Mouse (Mus musculus) brain, embryonic 14.5 days (tissue): ENCODE results near the gene Ctdspl. TPM values are rescaled to one million over a fixed set of nuclear protein-coding genes. Genes with fewer than 3 reads are reported as not detected.
A peak's percentile ranks its signal among the peaks of the same experiment; 100 is the strongest.

ENCODE experiments used
- DNase-seq: peaks from one replicate; pipeline ENCODE4 v3.0.0-alpha.2; 2011; ENCODE audit warnings: low read depth
- CTCF ChIP-seq: fragments of 200-500 bp; IDR thresholded peaks from 2 replicates; pipeline ENCODE4 v1.5.1; 2012; ENCODE audit warnings: inconsistent platforms, mild to moderate bottlenecking, moderate library complexity, borderline replicate concordance; ENCODE audit not compliant: insufficient read depth, insufficient read length; ENCODE audit errors: extremely low read depth
- POLR2A ChIP-seq: fragments of 200-500 bp; IDR thresholded peaks from 2 replicates; pipeline ENCODE4 v1.6.1; 2012; ENCODE audit warnings: mild to moderate bottlenecking, inconsistent platforms, borderline replicate concordance; ENCODE audit not compliant: poor library complexity, insufficient read depth, insufficient read length, severe bottlenecking; ENCODE audit errors: extremely low read depth
- polyA plus RNA-seq: library from polyadenylated mRNA; depleted of rRNA; stranded (reverse); fragments of >200 nt; gene quantifications from 2 replicates; pipeline ENCODE4 v1.2.3, GENCODE M21; 2012

Ctdspl gene
- polyA plus RNA-seq, 1 experiment: 16.0 TPM

- DNase-seq: no peak
- no peak for TF ChIP-seq CTCF
- TF ChIP-seq POLR2A: no peak
Observed at GRCm38 (mm10) chr9:119016785-119017507, 90.7 kb downstream of the Ctdspl start.

DNA sequence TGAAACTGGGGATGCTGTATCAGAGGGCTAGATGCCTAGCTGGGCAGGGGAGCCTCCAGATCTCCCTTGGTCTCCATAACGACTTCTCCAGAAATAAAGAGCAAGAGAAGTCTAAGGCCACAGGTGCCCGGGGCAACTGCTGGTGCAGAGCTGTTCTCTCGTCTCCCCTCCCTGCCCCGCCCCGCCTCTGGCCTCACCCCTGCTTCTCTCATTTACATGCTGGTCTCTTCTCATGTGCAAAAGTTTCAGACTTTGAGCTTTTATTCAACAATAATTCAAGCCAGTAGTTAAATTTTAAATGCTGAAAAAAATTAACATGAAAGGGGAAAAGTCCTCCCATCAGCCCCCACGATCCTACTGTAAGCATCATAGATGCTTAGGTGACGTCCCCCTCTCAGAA lies 95.5 kb downstream of the Ctdspl start:
- TF ChIP-seq CTCF: no peak
- TF ChIP-seq POLR2A: no peak
- DNase-seq: no peak

DNA sequence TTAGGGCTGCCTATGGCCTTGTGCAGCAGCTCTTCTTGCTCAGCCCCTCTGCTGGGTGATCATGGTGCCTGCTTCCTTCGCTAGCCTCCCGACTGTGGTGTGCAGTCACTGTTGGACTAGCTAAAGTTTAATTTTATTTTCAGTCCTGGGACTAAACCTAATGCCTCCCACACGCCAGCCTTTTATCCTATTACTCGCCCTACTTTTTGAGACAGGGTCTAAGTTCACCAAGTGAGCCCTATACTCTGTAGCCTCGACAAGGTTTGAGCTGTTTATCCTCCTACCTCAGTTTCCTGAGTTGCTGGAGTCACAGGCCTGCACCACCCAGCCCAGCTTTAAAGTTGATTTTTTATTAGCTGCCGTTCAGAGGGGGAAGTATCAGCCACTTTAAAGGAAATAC lies 99.0 kb downstream of the Ctdspl start:
- TF ChIP-seq CTCF (no peak), POLR2A (no peak)

DNA sequence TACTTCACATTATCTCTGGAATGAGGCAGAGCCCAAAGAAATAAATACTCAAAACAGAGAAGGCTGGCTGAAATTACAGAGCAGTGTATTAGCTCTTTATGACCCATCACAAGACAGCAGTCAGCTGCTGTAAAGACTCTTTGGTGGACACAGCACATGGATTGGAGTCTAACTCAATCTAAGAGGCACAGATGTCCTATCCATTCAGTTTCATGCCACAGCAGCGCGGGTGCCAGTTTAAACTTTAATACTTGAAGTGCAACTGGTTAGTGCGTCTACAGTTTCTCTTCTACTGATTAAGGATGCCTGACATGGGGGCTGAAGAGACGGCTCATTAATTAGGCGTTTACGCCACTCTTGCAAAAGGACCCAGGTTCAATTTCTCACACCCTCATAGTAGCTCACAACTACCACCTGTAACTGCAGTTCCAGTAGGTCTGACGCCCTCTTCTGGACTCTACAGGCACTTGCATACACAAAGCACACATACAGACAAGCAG lies 99.6 kb downstream of the Ctdspl start:
- TF ChIP-seq CTCF: no peak
- no peak for TF ChIP-seq POLR2A
- DNase-seq: no peak

More for the DNA sequence above, 99.0 kb downstream of the Ctdspl start:
- DNase-seq: no peak

- DNase-seq: no peak
- TF ChIP-seq CTCF (no peak), POLR2A (no peak)
Observed at GRCm38 (mm10) chr9:119027337-119027736, 101.1 kb downstream of the Ctdspl start.

- TF ChIP-seq CTCF (no peak), POLR2A (no peak)
- DNase-seq: no peak
Observed at GRCm38 (mm10) chr9:119028226-119029195, 102.3 kb downstream of the Ctdspl start.

DNA sequence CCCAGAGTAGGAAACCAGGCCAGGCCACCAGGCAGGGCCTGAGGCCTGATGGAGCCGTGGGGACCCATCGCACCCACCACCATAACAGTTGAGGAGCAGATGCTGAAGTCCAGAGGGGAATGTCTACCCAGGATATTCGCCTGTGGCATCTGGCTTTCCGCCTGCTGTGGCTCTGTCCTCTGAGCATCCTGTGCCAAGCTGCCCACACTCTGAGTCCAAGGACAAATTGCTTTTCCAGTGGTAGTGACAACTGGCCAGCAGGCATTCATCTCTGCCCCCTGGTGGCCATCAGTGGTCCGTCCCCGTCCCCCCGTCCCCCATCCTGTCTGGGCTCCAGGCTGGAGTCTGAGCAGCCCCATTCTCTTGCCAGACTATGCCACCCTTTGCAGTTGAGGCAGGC lies 103.3 kb downstream of the Ctdspl start:
- TF ChIP-seq POLR2A (no peak), CTCF (peak; percentile 68)
- peak; percentile 61 for DNase-seq

DNA sequence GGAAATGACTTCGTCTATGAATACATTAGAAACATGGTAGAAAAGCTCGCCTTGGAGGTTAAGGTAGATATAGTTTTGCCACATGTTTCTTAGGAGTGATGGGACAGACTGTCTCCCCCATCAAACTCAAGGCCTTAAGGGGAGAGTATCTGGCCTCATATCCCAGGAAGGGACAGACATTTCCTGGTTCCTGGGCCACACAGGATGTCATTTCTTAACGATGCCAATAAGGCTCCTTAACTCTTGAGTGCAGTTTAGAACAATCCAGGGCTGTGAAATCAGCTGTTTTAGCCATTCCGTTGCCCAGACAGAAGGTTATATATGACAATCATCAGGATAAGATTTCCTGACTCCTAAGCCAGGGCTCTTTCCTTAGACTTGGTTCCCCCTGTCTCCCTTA lies 104.8 kb downstream of the Ctdspl start:
- TF ChIP-seq POLR2A: no peak
- TF ChIP-seq CTCF: no peak
- no peak for DNase-seq

DNA sequence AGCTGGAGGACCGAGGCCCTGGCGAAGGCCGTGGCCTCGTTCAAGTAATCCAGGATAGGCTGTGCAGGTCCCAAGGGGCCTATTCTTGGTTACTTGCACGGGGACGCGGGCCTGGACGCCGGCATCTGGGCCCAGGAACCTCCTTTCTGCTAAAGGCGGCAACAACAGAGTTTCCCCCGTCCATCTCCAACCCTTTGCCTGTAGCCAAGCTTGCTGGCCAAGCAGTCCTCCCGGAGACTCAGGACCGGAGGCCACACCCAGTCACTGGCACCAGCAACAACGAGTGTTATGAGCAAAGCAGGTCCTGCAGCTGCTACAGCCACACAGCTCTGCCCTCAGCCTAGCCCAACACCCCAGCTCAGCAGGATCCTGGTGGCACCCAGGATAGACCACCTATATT lies 105.5 kb downstream of the Ctdspl start:
- DNase-seq: no peak
- TF ChIP-seq CTCF: no peak
- no peak for TF ChIP-seq POLR2A

GRCm38 (mm10) chr9:119032538-119032937 lies 106.3 kb downstream of the Ctdspl start:
- peak; percentile 39 for DNase-seq
- TF ChIP-seq POLR2A (no peak), CTCF (no peak)
